Mouse (Mus musculus) ES-E14 (cell line): ENCODE measurements around the gene Olfr452. TPM values are rescaled to one million over a fixed set of nuclear protein-coding genes. Genes with fewer than 3 reads are reported as not detected.

Source experiments
- DNase-seq: peaks from one replicate; pipeline ENCODE4 v3.0.0-alpha.2; 2013; ENCODE audit warnings: low read depth, low spot score
- H3K27ac ChIP-seq: 2 replicates; pipeline ENCODE4 v1.5.1; 2012; ENCODE audit warnings: low read depth, mild to moderate bottlenecking, low read length, moderate library complexity, mixed read lengths; ENCODE audit not compliant: poor library complexity, insufficient read depth, severe bottlenecking
- H3K36me3 ChIP-seq: 2 replicates; pipeline ENCODE4 v1.6.1; 2012; ENCODE audit warnings: mild to moderate bottlenecking, low read length, moderate library complexity, mixed read lengths; ENCODE audit not compliant: control insufficient read depth, poor library complexity, insufficient read depth, severe bottlenecking
- H3K4me1 ChIP-seq, 2 experiments: fragments of 150-350 bp in 1 of 2; sonication (generic) in 1 of 2; 2 replicates each; pipeline ENCODE4 v1.6.1; 2012; ENCODE audit warnings: low read length in 2 of 2, mild to moderate bottlenecking in 1 of 2, mixed read lengths in 1 of 2; ENCODE audit not compliant: control insufficient read depth in 2 of 2, insufficient read depth in 2 of 2, poor library complexity in 1 of 2
- H3K4me3 ChIP-seq, 2 experiments: fragments of 150-350 bp in 1 of 2; sonication (generic) in 1 of 2; 2 replicates each; pipeline ENCODE4 v1.5.1; 2012; ENCODE audit warnings: low read length in 2 of 2, low read depth in 1 of 2, mild to moderate bottlenecking in 1 of 2, mixed read lengths in 1 of 2; ENCODE audit not compliant: insufficient read depth in 1 of 2, poor library complexity in 1 of 2, severe bottlenecking in 1 of 2
- H3K9ac ChIP-seq: 2 replicates; pipeline ENCODE4 v1.6.1; 2012; ENCODE audit warnings: low read depth, mild to moderate bottlenecking, low read length, mixed read lengths; ENCODE audit not compliant: poor library complexity, insufficient read depth, severe bottlenecking
- H3K9me3 ChIP-seq: fragments of 150-350 bp; sonication (generic); 2 replicates; pipeline ENCODE4 v1.6.1; 2012; ENCODE audit warnings: low read depth, mild to moderate bottlenecking, low read length; ENCODE audit not compliant: control insufficient read depth, insufficient read depth
- CHD2 ChIP-seq: IDR thresholded peaks from 2 replicates; pipeline ENCODE4 v1.6.1; 2014; ENCODE audit warnings: mild to moderate bottlenecking, low read depth, low read length, inconsistent platforms
- HCFC1 ChIP-seq: IDR thresholded peaks from 2 replicates; pipeline ENCODE4 v1.6.1; 2012; ENCODE audit warnings: low read length, inconsistent platforms, borderline replicate concordance; ENCODE audit not compliant: insufficient read depth
- MAFK ChIP-seq: IDR thresholded peaks from 2 replicates; pipeline ENCODE4 v1.6.1; 2014; ENCODE audit warnings: mild to moderate bottlenecking, low read depth, low read length, inconsistent platforms; ENCODE audit not compliant: insufficient read depth
- ZC3H11A ChIP-seq: IDR thresholded peaks from 2 replicates; pipeline ENCODE4 v1.6.1; 2012; ENCODE audit warnings: low read depth, mild to moderate bottlenecking, inconsistent platforms, low read length, borderline replicate concordance
- ZNF384 ChIP-seq: IDR thresholded peaks from 2 replicates; pipeline ENCODE4 v1.6.1; 2012; ENCODE audit warnings: low read depth, low read length, inconsistent platforms
- in situ Hi-C, 2 experiments: fragments of 600-800 bp; cut with MboI; formaldehyde crosslinking; loops; one replicate each; pipeline ENCODE4 v1.15.1; 2025; ENCODE audit warnings: low sequenced_read_pairs in 2 of 2, inconsistent platforms in 1 of 2; ENCODE audit not compliant: unreplicated experiment in 2 of 2
- total RNA-seq: library from RNA; depleted of rRNA; stranded (reverse); fragments of 300-350 nt; gene quantifications from 2 replicates; pipeline ENCODE4 v1.2.3, GENCODE M21; 2012

Olfr452 gene
- total RNA-seq, 1 experiment = not detected

- TF ChIP-seq ZC3H11A (no peak), ZNF384 (no peak), HCFC1 (no peak), MAFK (no peak), CHD2 (no peak)
- H3K27ac ChIP-seq = no peak within 1 kb of the TSS
- in situ Hi-C loops = no loop called here
- no peak within 1 kb of the TSS for H3K9ac ChIP-seq
- no peaks in the 10 kb centered on the region for H3K9me3 ChIP-seq
- H3K4me3 ChIP-seq = no peak within 1 kb of the TSS
- no peak for DNase-seq
- H3K36me3 ChIP-seq = no peaks in the 10 kb centered on the region
- H3K4me1 ChIP-seq = no peaks in the 10 kb centered on the region
Observed at GRCm38 (mm10) chr6:42756104-42756503, 28.8 kb upstream of the Olfr452 start, which contains the start of gene Olfr38. Gene Olfr38, plus strand, starts transcription at chr6:42756404.

GRCm38 (mm10) chr6:42777066-42777465, 7.8 kb upstream of the Olfr452 start:
- no peak overlapping the region for H3K9ac ChIP-seq
- no peak overlapping the region for H3K4me3 ChIP-seq
- DNase-seq = no peak
- H3K36me3 ChIP-seq = no peaks in the 10 kb centered on the region
- TF ChIP-seq MAFK = peak; percentile 86
- no peak for TF ChIP-seq HCFC1
- no peak overlapping the region for H3K27ac ChIP-seq
- in situ Hi-C loops = no loop called here
- no peaks in the 10 kb centered on the region for H3K9me3 ChIP-seq
- H3K4me1 ChIP-seq = no peaks in the 10 kb centered on the region

- Histone ChIP-seq H3K4me3 (no peak overlapping the region), H3K36me3 (no peaks in the 10 kb centered on the region), H3K9ac (no peak overlapping the region), H3K4me1 (no peaks in the 10 kb centered on the region), H3K9me3 (no peaks in the 10 kb centered on the region), H3K27ac (no peak overlapping the region)
- in situ Hi-C loops = no loop called here
- TF ChIP-seq MAFK (no peak), ZC3H11A (no peak), CHD2 (no peak), HCFC1 (no peak), ZNF384 (no peak)
- no peak for DNase-seq
Observed at GRCm38 (mm10) chr6:42790247-42790948, 5.5 kb downstream of the Olfr452 start.

- in situ Hi-C loops = no loop called here
Observed at GRCm38 (mm10) chr6:42790949-42791556, 6.2 kb downstream of the Olfr452 start.

More at GRCm38 (mm10) chr6:42790949-42791556, 6.2 kb downstream of the Olfr452 start:
- Histone ChIP-seq H3K27ac (no peak overlapping the region), H3K9ac (no peak overlapping the region), H3K4me1 (no peaks in the 10 kb centered on the region), H3K9me3 (no peaks in the 10 kb centered on the region), H3K4me3 (no peak overlapping the region), H3K36me3 (no peaks in the 10 kb centered on the region)
- DNase-seq = no peak
- TF ChIP-seq MAFK (no peak), ZC3H11A (no peak), CHD2 (no peak), HCFC1 (no peak), ZNF384 (no peak)
